Mouse (Mus musculus) stomach, postnatal 0 days (tissue): ENCODE data around the gene Tspan18.

Experiments
- CTCF ChIP-seq: IDR thresholded peaks from 2 replicates; pipeline ENCODE4 v1.5.1; 2016; ENCODE audit warnings: antibody characterized with exemption, low read depth, mild to moderate bottlenecking, moderate library complexity
- EP300 ChIP-seq: optimal IDR thresholded peaks from 2 replicates; pipeline ENCODE3; 2016; ENCODE audit warnings: antibody characterized with exemption

DNA sequence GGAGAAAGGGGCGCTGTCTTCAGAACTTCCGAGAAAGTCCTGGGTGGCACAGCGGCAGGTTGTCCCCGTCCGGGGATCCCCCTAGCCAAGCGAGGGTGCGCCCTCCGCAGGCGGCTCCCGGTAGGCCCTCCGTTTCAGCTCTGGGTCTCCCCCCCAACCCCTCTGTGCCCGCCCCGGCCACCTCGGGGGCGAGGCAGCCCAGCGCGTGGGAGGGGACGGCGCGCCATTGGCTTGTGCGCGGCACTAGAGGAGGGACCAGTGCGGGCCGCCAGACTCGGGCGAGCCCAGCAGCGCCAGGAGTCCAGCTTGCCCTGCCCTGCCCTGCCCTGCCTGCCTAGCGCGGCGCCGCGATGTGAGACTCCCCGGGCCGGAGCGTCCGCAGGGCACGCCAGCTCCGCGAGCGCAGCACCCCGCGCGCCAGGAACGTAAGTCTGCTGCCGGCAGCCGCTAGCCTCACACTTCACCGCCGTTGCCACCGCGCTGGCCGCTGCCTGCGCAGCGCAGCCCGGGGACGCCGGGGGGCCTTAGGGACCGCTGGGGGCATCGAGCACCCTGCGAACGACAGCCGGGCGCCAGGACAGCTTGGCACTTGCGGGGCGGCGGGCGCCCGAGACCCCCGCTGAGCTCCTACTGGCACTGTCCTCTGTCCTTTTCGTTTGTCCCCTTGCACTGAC, 146.8 kb downstream of the Tspan18 start, which contains the start of gene Trp53i11:
- TF ChIP-seq CTCF (peak; percentile 79), EP300 (no peak)
